Mouse (Mus musculus): ENCODE measurements around the gene Fgd5.

GRCm38 (mm10) chr6:92082756-92083155 is 104.1 kb downstream of the Fgd5 start:
- TF ChIP-seq CTCF (IDR thresholded peaks at IDR 0.05; ENCODE audit: borderline replicate concordance, control insufficient read depth, extremely low read depth, insufficient read depth, low read length, poor library complexity) (no peak), POLR2A (IDR thresholded peaks at IDR 0.05; ENCODE audit: control insufficient read depth, extremely low read depth, insufficient read depth, low read length, poor library complexity) (no peak)

Data from thymus, adult 2 months (tissue).